ENCODE assay signal across 19 mouse cellular contexts in the genomic region with DNA sequence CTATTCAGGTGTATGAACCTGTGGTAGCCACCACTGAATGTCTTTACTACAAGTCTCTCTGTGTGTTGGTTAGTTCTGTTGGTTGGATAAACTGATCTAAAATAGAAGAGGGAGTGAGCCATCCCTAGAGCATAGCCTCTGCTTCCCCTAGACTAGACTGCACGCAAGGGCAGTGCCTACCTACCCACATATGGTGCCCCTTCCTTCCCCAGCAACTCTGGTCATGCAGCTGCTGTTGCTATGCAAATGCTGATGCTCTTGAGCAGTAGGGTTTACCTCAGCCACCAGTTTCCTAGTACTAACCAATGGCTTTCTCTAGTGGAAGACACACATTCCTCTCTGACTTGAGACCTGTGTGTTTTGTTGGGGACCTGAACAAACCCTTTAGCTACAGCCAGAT.
"Had no signal": no experiment of that assay in that cellular context is flagged by ENCODE, and none has a peak within 500 bp of the region (broad histone marks: within the 10 kb centered on the region; RNA-seq: fewer than 3 reads in every experiment).

No protein-coding gene starts in this region.

- H3K4me2 ChIP-seq: liver, embryonic 15.5 days; lung, embryonic 15.5 days; midbrain, embryonic 11.5 days; midbrain, embryonic 13.5 days; neural tube, embryonic 12.5 days had no signal

- H3K27me3 ChIP-seq: liver, embryonic 15.5 days; lung, embryonic 15.5 days; midbrain, embryonic 13.5 days; neural tube, embryonic 12.5 days had no signal

- H3K36me3 ChIP-seq: liver, embryonic 15.5 days; lung, embryonic 15.5 days; midbrain, embryonic 13.5 days; neural tube, embryonic 12.5 days had no signal

- H3K27ac ChIP-seq: liver, embryonic 15.5 days; lung, embryonic 15.5 days; macrophage; midbrain, embryonic 13.5 days; neural tube, embryonic 12.5 days had no signal

- H3K4me1 ChIP-seq: liver, embryonic 15.5 days; lung, embryonic 15.5 days; midbrain, embryonic 13.5 days; neural tube, embryonic 12.5 days had no signal

- H3K9me3 ChIP-seq: liver, embryonic 15.5 days; lung, embryonic 15.5 days; megakaryocyte, embryonic 14.5 days; midbrain, embryonic 13.5 days; neural tube, embryonic 12.5 days had no signal

- H3K9ac ChIP-seq: liver, embryonic 15.5 days; liver, postnatal 0 days; lung, embryonic 15.5 days; midbrain, embryonic 13.5 days; neural tube, embryonic 12.5 days had no signal

- DNase-seq: lung, adult 2 months; lung, postnatal 14 days; lung, postnatal 36 days; retina, postnatal 1 day; right cerebral cortex, adult 18-20 months; right cerebral cortex, postnatal 25 days; right cerebral cortex, postnatal 4 days; spleen, adult 18-20 months; thymus, adult 2 months; thymus, postnatal 25 days; thymus, postnatal 4 days had no signal

- ATAC-seq: liver, postnatal 0 days; midbrain, embryonic 13.5 days had no signal

- H3K4me3 ChIP-seq: liver, embryonic 15.5 days; lung, embryonic 15.5 days; megakaryocyte, embryonic 14.5 days; midbrain, embryonic 13.5 days; neural tube, embryonic 12.5 days had no signal
